Mouse (Mus musculus): ENCODE results near the gene Tiparp. TPM values are rescaled to one million over a fixed set of nuclear protein-coding genes. Genes with fewer than 3 reads are reported as not detected.

The Tiparp gene
- polyA plus RNA-seq, 1 experiment = 40.5 TPM

DNA sequence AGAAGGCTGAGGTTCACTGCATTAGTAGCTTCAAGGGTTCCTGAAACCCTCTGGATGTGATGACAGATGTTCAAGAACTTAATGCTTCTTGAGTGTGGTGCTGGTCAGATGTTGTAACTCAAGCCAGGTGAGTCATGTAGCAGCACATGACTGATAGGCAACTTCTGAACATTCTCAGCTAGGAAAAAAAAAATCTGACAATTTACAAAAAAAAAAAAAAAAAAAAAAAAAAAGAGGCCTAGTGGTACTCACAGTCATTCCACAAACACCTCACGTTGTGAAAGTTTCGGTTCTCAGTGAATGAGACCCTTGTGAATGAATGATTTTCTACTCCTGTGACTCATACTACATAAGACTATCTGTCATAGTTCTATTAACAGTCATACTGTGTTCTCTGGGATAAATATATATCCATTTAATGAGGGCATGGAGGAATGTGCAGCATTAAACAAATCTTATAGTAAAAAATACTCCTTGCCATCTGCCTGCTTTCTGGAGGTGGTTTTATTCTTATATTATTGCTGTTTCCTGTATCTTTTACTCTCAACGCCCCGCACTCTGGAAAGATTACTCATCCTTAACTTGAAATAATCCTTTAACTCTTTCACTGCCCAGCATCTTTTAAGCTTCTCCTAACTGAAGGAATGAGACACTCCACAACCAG, 75.3 kb downstream of the Tiparp start:
- Histone ChIP-seq H3K27ac (ENCODE audit: insufficient read depth, low read length) (no peak overlapping the region), H3K9me3 (replicated peaks; ENCODE audit: control insufficient read depth, insufficient read depth, low read length, poor library complexity, severe bottlenecking) (0 out of 2 replicates have a peak, but pooled peaks cover 2% of the 10 kb centered on the region), H3K4me3 (ENCODE audit: low read depth, low read length) (no peak overlapping the region), H3K36me3 (ENCODE audit: control insufficient read depth, insufficient read depth, low read length, poor library complexity, severe bottlenecking) (no peaks in the 10 kb centered on the region), H3K27me3 (ENCODE audit: control insufficient read depth, insufficient read depth, low read length, poor library complexity, severe bottlenecking) (no peaks in the 10 kb centered on the region), H3K9ac (ENCODE audit: low read depth, poor library complexity, severe bottlenecking) (no peak overlapping the region), H3K4me1 (ENCODE audit: control insufficient read depth, insufficient read depth, low read length) (no peaks in the 10 kb centered on the region)
- TF ChIP-seq CTCF (IDR thresholded peaks at IDR 0.05; ENCODE audit: low read depth, low read length) (no peak), EP300 (IDR thresholded peaks at IDR 0.05; ENCODE audit: insufficient read depth, low read depth, low read length) (no peak), POLR2A (IDR thresholded peaks at IDR 0.05; ENCODE audit: insufficient read depth, low read length) (no peak)

Other genes starting within 250 kb of the Tiparp start
- gene Ssr3, start 135.8 kb upstream of the Tiparp start, polyA plus RNA-seq (2011; ENCODE audit: insufficient read depth, insufficient read length, low read depth, missing spikeins) = 219 and 237 TPM in 2 replicates
- 2.4 and 4.6 TPM in 2 replicates for gene Lekr1, start 137.8 kb downstream of the Tiparp start, polyA plus RNA-seq (2011; ENCODE audit: insufficient read depth, insufficient read length, low read depth, missing spikeins)